Mouse (Mus musculus): Measurements from ENCODE around the gene Olfr1206.

DNA sequence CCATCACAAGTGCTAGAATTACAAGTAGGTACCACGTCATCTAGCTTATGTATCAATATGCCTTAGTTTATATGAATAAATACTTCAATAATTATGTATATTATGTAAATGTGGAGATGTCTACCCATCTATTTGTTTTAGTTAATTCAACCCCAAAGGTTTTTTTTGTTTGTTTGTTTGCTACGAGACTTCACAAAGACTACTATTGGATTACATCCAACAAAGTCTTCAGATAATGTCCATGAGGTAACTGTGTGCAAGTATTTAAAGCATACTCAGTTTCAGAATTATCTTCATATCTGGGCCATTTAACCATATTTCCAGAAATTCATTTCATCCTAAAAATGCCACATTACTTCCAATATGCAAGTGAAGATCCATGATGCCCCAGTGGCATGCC lies 33.6 kb upstream of the Olfr1206 start, which contains the start of gene Olfr1205:
- TF ChIP-seq CTCF (IDR thresholded peaks at IDR 0.05; ENCODE audit: low read depth): no peak
- no peak for TF ChIP-seq EP300 (IDR thresholded peaks at IDR 0.05; ENCODE audit: low read depth)
